Mouse (Mus musculus) adrenal gland, postnatal 10 days (tissue): ENCODE measurements at regions not wholly inside any gene's neighbourhood (a gene's known extent, or its start where the extent isn't known, plus 50 kb on each side); places are given as distances from the start of the nearest gene placed in this dataset.

Experiments
- DNase-seq: peaks from one replicate; pipeline ENCODE4 v3.0.0; 2021; ENCODE audit warnings: mixed read lengths

- DNase-seq = no peak
These were observed 113.1 kb upstream of the Ralgapa2 start for GRCm38 (mm10) chr2:146625166-146625751.

GRCm38 (mm10) chr2:146626531-146626930 is 114.4 kb upstream of the Ralgapa2 start:
- DNase-seq = no peak

DNA sequence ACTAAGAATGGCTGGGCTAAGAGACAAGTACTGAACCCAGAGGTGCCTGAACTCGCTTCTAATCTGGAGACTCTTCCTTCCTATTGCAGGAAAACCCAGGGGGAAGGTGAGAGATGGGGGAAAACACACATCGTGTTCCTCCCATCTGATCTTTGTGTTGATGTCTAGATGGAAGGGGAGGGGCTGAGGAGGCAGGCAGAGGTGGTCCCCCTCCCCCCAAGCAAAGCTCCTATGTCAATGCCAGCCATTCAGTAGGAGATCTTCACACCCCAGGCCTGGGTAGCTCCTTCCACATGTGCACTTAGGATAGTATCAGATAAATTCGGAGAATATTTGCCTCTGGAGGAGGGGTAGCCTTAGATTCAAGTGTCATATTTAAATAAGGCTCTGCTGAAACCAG is 118.0 kb upstream of the Ralgapa2 start:
- DNase-seq = no peak

DNA sequence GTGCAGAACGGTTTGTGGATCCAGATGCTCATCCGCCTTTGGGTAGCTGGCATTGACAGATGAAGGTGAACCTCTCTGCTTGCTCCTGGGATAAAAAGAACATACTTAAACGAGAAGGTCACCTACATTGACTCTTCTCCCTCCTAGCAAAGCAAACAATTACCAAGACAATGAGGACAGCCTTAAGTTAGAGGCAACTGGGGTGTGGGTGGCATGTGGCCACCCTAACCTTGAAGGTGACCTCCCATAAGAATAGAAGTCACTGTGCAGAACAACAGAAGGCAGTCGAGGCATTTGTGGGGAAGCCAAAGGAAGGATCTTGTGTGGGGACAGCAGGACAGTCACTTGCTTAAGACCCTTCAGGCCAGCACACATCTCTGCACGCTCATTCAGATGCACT is 119.0 kb upstream of the Ralgapa2 start:
- no peak for DNase-seq

GRCm38 (mm10) chr2:146633329-146634070 is 121.4 kb upstream of the Ralgapa2 start:
- DNase-seq = peak; percentile 69

DNA sequence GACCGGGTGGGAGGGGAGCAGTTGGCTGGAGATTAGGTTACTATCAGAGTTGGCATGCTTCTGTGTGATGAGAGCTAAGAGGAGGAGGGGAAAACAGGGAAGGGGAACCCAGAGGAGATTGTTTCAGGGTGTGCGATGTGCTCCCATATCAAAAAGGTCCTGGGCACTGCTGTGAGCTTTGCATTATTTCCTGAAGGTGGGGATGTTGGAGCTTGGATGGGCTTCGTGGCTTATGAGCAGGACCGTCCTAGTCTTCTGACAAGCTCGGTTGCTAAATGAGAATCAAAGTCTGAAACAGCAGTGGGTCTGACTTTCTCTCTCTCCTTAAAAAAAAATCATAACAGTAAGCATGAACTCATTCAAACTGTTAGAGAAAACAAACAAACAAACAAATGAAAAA is 125.4 kb upstream of the Ralgapa2 start:
- DNase-seq = no peak

- DNase-seq = no peak
These were observed 134.3 kb upstream of the Ralgapa2 start for GRCm38 (mm10) chr2:146646237-146646972.

DNA sequence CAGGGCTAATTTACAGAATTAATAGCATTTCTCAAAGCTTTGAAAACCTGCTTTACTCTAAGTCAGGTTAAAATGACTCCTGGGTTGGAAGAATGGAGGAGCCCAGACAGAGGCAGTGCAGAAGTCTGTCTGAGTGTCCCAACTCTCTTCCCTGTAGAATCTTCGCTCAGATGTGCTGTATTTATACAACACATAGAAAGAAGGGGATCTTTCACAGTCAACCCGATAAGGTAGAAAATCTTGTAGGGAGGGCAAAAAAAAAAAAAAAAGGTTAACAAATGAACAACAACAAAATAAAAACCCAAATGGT is 134.8 kb upstream of the Ralgapa2 start:
- DNase-seq = no peak

GRCm38 (mm10) chr2:146661346-146661745 is 149.2 kb upstream of the Ralgapa2 start:
- DNase-seq = no peak

GRCm38 (mm10) chr2:146672761-146673160 is 160.6 kb upstream of the Ralgapa2 start:
- no peak for DNase-seq

DNA sequence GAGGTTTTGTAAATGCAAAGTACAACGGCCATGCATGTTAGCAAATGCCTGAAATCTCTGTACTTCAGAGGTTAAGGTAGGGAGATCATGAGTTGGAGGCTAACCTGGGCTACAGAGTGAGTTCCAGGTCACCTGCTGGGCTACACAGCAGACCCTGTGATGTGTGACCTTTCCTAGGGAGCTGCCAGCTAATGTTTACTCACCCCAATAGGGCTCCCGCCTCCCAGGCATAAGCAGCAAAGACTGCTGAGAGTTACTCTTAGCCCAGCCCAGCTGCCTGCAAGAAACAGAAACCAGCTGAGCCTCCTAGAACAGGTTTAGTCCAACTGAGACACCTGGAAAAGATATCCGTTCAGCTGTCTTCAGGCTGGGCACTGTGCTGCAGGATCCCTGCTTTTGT is 169.8 kb upstream of the Ralgapa2 start:
- DNase-seq = no peak

DNA sequence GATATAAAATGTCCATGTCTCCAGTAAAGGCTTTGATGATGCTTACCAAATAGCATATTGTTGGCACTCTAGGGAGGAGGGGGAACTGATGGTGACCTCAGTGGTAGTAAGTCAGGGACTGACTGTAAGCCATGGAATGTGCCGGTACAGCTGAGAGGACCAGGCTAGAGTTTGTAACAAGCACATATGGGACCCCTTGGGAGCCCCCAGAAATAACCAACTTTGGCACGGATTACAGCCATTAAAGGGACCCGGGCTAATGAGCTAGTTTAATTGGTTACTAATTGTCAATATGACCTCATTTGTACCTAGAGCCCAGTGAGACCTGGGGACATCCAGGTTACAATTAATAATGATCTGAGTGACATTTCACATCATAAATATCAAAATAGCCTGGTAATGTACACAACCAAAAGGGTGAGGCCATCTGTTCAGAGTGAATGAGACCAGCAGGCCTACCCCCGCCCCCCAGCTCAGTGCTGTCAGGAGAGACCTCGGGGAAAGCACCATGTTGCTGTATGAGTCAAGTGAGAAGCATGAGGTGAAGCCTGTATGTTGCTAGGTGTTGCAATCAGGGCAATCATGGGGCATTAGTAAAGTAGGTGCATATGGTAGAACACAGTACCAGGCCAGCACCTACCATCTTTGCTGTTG is 169.7 kb upstream of the Kiz start:
- DNase-seq = no peak

- no peak for DNase-seq
These were observed 167.1 kb upstream of the Kiz start for GRCm38 (mm10) chr2:146688544-146688943.

GRCm38 (mm10) chr2:146693484-146693883 is 162.2 kb upstream of the Kiz start:
- DNase-seq = no peak

DNA sequence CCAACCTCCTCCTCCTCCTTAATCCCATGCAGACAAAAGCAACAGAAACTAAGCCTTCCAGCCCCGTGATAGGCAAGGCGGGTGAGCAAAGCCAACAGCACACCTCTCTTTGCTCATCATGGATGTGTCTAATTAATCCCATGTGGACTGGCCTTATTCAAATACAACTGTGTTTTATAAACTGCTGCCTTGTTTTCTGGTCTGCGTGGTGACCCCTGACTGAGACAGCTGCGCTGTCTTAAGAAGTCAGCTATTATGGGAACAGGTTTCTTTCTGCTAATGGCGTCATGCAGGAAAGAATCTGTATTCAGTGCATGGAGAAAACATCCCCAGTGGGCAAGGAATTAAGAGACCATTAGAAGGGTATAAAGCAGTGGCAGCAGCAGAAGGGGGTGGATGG is 161.6 kb upstream of the Kiz start:
- no peak for DNase-seq

GRCm38 (mm10) chr2:146696277-146696676 is 159.4 kb upstream of the Kiz start:
- DNase-seq = no peak

DNA sequence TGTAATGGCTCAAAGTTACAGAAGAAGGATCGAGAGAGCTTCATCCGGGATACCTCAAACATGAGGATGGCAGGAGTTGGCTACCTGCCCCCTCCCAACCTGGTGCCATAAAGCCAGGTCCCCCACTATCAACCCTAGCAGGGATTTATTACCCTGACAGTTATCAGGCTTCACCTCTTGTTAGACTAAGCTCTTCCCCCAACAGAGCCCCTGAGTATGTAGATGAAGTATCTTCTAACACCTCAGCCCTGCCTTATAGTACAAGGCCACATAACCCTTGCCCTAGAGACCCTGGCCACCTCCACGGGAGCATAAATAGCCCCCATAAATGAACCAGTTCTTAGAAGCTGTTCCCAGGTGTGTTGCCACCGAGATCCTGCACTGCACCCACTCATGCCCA is 158.9 kb upstream of the Kiz start:
- no peak for DNase-seq

DNA sequence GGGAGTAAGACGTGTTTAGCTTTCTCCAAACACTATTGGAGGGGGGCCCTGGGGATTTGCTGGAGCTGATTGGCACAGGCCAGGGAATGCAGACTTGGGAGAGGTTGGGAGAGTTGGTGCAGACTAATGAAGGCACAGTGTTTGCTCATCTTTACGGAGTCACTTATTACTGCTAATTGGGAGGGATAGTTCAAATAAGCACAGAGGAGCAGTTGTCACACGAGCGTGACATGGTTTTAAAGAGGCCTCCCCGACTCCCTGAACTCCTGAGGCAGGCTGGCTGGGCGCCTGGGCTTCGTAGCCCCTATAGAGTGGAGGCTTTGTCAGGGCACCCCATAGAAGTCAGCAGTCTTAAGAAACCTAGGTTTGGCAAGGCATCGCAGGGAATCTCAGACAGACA is 145.0 kb upstream of the Kiz start:
- no peak for DNase-seq

DNA sequence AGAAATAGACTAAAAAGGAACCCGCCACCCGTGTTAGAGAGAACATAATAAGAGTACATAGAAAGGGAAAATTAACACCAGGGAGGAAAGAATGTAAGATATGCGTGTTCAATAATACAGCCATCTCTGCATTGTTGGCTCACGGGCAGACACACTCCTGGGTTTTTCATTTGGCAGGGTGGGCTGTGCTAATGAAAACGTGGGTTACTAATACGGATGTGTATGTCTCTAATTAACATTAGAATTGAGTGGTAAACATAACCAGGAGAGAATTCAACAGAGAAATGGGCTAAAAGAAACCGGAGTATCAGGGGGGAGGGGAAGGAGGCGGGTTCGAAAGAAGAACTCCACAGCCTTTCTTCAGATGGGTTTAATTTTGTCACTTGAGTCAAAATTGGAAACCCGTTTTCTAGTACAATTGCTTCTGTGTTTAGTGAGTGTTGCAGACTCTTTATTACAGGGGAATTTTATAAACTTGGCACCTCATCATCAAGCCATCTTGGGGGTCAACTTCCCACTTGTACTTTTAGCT is 134.4 kb upstream of the Kiz start:
- DNase-seq = no peak

GRCm38 (mm10) chr2:146722351-146723025 is 133.2 kb upstream of the Kiz start:
- DNase-seq = no peak

- no peak for DNase-seq
These were observed 132.5 kb upstream of the Kiz start for GRCm38 (mm10) chr2:146723172-146723571.

- no peak for DNase-seq
These were observed 132.0 kb upstream of the Kiz start for GRCm38 (mm10) chr2:146723671-146724070.
